Mouse (Mus musculus) olfactory bulb, adult 2 months (tissue): ENCODE results near the gene Tsc22d3. TPM values are rescaled to one million over a fixed set of nuclear protein-coding genes. Genes with fewer than 3 reads are reported as not detected.

Experiments
- H3K27ac ChIP-seq: fragments of 200-500 bp; 2 replicates; pipeline ENCODE4 v1.5.1; 2012; ENCODE audit warnings: low read depth, low read length; ENCODE audit not compliant: insufficient read depth
- H3K4me1 ChIP-seq: fragments of 200-500 bp; 2 replicates; pipeline ENCODE4 v1.6.1; 2012; ENCODE audit warnings: low read length; ENCODE audit not compliant: control insufficient read depth, insufficient read depth
- H3K4me3 ChIP-seq: fragments of 200-500 bp; 2 replicates; pipeline ENCODE4 v1.5.1; 2012; ENCODE audit warnings: mild to moderate bottlenecking, low read depth, low read length, moderate library complexity; ENCODE audit not compliant: insufficient read depth
- CTCF ChIP-seq: fragments of 200-500 bp; IDR thresholded peaks from 2 replicates; pipeline ENCODE4 v1.5.1; 2012; ENCODE audit warnings: low read depth, mild to moderate bottlenecking, low read length, moderate library complexity; ENCODE audit not compliant: insufficient read depth
- POLR2A ChIP-seq: fragments of 200-500 bp; IDR thresholded peaks from 2 replicates; pipeline ENCODE4 v1.6.1; 2012; ENCODE audit warnings: mild to moderate bottlenecking, low read depth, low read length, moderate library complexity; ENCODE audit not compliant: insufficient read depth
- WGBS: fragments of 180-500 bp; shearing (Covaris S2); methylation state at CpG from one replicate; pipeline ENCODE4 v1.1.7; 2018; 5-methylcytosine and 5-hydroxymethylcytosine counted together
- polyA plus RNA-seq: library from polyadenylated mRNA; stranded (reverse); fragments of >200 nt; gene quantifications from 2 replicates; pipeline ENCODE4 v1.2.4, GENCODE M21; 2012; ENCODE audit warnings: low replicate concordance; ENCODE audit not compliant: missing spikeins, insufficient read depth, insufficient read length

Gene Tsc22d3
- polyA plus RNA-seq, 1 experiment = not detected

GRCm38 (mm10) chrX:140525604-140526252, 74.7 kb downstream of the Tsc22d3 start:
- WGBS = 91% methylated on average over 7 of the region's 7 CpGs
- TF ChIP-seq CTCF = no peak
- Histone ChIP-seq H3K4me1 (peaks cover 1% of the 10 kb centered on the region; the same call in 1 of the 2 replicates), H3K27ac (no peak overlapping the region), H3K4me3 (no peak overlapping the region)

DNA sequence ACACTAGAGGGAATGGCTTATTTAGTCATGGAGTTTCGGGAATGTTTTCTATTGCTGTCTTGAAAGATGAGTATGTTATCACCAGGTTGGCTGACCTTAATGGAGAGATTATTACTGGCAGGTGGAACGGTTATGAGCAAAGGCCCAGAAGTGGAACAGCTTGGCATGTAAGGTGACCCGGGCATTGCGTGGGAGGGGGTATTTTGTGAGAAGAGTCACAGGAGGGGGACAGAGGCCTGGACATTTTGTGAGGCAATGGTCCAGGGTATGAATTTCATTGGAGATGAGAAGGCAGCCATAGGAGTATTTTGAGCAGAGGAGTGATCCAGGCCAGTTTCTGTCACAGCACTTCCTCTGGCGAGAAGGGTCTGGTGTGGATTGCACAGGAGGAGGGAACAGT, 76.2 kb downstream of the Tsc22d3 start:
- TF ChIP-seq CTCF = no peak
- no peak for TF ChIP-seq POLR2A
- peaks cover 4% of the 10 kb centered on the region; the same call in 1 of the 2 replicates for H3K4me1 ChIP-seq
- 92% methylated on average over 5 of the region's 5 CpGs for WGBS
- no peak overlapping the region for H3K27ac ChIP-seq
- no peak overlapping the region for H3K4me3 ChIP-seq

GRCm38 (mm10) chrX:140522071-140522765, 78.2 kb downstream of the Tsc22d3 start:
- Histone ChIP-seq H3K4me1 (peaks cover 4% of the 10 kb centered on the region; the same call in 1 of the 2 replicates), H3K4me3 (no peak overlapping the region), H3K27ac (no peak overlapping the region)
- WGBS = 67% methylated on average over 14 of the region's 14 CpGs
- TF ChIP-seq CTCF = no peak
- no peak for TF ChIP-seq POLR2A

- Histone ChIP-seq H3K27ac (0 out of 2 replicates have a peak overlapping the region, but pooled peaks have one; percentile 44), H3K4me3 (peak overlapping the region; percentile 11), H3K4me1 (peaks cover 4% of the 10 kb centered on the region; the same call in 1 of the 2 replicates)
- TF ChIP-seq CTCF = no peak
- no peak for TF ChIP-seq POLR2A
- 23% methylated on average over 25 of the region's 25 CpGs for WGBS
These were observed 80.0 kb downstream of the Tsc22d3 start for GRCm38 (mm10) chrX:140520146-140521102.

DNA sequence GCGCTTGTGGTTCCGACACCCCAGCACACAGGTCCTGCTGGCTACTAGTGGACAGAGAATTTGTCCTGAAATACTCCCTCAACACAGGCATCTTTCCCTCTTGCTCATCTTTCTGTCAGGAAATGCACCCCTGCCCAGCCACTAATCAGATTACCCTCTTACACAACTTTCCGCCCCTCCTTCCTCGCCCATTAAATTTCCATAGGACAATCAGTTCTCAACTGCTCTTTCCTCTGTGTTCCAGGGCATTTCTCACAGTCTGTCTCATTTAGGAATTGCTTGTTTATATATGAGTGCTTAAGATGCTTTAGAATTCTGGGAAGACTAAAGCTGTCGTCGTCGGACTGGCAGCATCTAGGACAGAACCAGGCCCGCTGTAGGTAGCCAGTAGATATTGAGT, 82.1 kb downstream of the Tsc22d3 start:
- 88% methylated on average over 8 of the region's 8 CpGs for WGBS
- TF ChIP-seq CTCF = no peak
- TF ChIP-seq POLR2A = no peak
- Histone ChIP-seq H3K4me3 (no peak overlapping the region), H3K27ac (no peak overlapping the region), H3K4me1 (peaks cover 4% of the 10 kb centered on the region; the same call in 1 of the 2 replicates)

DNA sequence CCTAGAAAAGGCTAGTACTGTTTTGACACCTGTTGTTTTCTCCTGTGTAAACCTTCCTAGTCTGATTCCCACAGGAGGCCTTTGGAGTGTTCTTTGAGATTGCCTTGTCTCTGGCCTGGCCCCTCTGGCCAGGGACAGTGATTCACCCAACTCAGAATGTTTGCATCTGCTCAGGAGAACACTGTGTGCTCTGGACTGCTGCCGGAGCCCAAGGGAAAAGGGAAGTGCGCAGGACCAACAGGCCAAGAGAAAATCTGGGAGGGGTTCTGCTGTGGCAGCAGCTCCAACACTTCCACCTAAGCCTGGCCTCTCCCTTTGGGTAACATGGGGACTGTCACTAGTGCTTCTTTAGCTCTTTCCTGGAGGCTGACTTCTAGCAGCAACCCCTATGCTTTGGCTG, 87.1 kb downstream of the Tsc22d3 start:
- 92% methylated on average over 2 of the region's 2 CpGs for WGBS
- peaks cover 6% of the 10 kb centered on the region; the same call in 1 of the 2 replicates for H3K4me1 ChIP-seq

DNA sequence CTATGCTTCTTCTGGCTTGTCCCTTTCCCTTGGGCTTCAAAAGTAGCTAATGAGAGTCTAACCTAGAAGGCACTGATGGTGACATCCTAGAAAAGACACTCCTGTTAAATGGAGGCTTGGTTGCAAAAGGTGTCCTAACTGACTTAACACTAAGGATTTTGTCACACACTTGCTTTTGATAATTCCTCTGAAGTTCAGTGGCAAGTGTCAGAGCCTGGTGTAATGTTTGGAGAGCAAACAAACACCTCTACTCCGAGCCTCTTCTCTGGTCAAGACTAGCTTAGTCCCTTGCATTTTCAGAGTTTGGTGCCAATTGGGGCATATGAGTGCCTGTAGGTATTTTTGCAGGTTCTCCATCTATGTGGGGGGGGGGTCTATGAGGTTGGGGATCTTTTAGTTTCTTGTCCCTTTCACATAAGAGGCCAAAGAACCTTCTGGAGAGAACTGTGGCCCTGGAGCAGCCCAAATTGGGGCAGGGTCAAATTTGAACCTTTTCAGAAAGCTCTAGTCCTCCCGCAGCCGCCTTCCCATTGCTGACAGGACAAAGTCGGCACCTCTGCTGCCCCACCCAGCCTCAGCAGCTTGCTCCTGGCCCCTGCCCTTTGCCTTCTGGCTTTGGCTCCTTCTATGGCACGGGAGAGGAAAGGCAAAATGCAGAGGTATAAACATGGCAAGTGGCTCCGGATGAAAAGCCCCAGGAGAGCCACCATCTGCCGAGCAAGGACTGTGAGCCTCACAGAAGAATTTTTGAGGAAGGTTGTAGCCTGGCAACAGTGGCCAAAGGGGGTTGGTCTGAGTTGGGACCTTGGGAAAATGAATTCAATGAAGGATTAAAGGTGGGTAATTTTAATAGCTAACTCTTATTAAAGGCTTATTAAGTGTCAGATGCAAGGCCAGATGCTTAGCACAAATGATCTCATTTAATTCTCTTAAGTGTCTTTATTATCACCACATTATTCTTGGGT, 88.5 kb downstream of the Tsc22d3 start:
- TF ChIP-seq CTCF (no peak), POLR2A (no peak)
- Histone ChIP-seq H3K27ac (no peak overlapping the region), H3K4me1 (peaks cover 6% of the 10 kb centered on the region; the same call in 1 of the 2 replicates), H3K4me3 (no peak overlapping the region)
- 73% methylated on average over 7 of the region's 7 CpGs for WGBS

More for the DNA sequence above, 87.1 kb downstream of the Tsc22d3 start:
- TF ChIP-seq CTCF = no peak
- TF ChIP-seq POLR2A = no peak
- Histone ChIP-seq H3K4me3 (no peak overlapping the region), H3K27ac (no peak overlapping the region)
